Mouse (Mus musculus): Measurements from ENCODE around the gene Gpr142.

Gpr142 gene

DNA sequence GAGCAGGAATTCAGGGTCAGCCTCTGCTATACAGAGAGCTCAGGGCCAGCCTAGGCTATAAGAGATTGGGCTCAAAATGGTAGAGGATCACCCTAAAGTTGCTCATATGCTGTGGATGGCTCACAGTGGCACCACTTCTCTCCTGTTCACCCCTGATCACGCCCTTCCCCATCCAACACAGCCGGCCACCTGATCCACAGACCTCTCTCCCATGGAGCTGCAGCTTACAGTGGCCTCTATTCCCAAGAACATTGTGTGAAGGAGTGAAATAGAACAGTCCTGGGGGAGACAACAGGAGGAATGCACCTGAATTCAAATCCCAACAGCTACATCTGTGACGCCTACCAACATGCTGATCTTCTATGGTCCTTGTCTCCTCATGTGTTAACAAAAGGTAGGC is at the start of gene Gpr142:
TSS of gene Gpr142 (plus strand) at position 301 of the 400 bp plus-strand sequence.
- no peak for DNase-seq (ENCODE audit: low spot score in 2 of 2)

- DNase-seq (ENCODE audit: low spot score in 2 of 2), result peak in 1 of 2 experiments; percentile 9
These were observed 33.6 kb upstream of the Gpr142 start, which contains the start of gene Kif19a for GRCm38 (mm10) chr11:114764820-114765818. Kif19a (plus strand) TSS chr11:114765388.

- no peak for DNase-seq (ENCODE audit: low spot score in 2 of 2)
These were observed 28.8 kb upstream of the Gpr142 start for GRCm38 (mm10) chr11:114769911-114770310.

- DNase-seq (ENCODE audit: low spot score in 2 of 2), result no peak
These were observed 26.8 kb upstream of the Gpr142 start for GRCm38 (mm10) chr11:114771896-114772295.

DNA sequence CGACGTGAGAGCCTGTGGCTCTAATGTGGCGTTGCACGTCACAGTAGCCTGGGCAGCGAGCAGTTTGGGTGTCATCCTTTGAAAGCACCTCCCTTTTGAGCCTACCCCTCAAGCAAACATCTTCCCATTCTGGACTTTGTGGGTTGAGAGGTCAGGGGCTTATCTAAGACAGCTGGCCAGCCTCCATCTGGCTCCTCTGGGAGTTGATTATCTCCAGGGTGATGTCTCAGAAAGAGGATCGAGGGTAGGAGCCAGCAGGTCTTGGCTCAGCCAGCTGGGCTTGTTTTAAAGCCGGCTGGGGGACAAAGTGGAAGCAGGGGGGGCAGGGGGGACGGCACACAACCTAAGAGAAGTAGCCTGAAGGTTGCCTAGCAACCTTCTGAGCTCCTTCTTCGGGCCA is 18.6 kb upstream of the Gpr142 start:
- no peak for DNase-seq (ENCODE audit: low spot score in 2 of 2)

- no peak for DNase-seq (ENCODE audit: low spot score in 2 of 2)
These were observed 12.8 kb upstream of the Gpr142 start for GRCm38 (mm10) chr11:114785892-114786291.

GRCm38 (mm10) chr11:114786326-114786725 is 12.4 kb upstream of the Gpr142 start:
- no peak for DNase-seq (ENCODE audit: low spot score in 2 of 2)

GRCm38 (mm10) chr11:114787611-114788010 is 11.1 kb upstream of the Gpr142 start:
- DNase-seq (ENCODE audit: low spot score in 2 of 2), result no peak

DNA sequence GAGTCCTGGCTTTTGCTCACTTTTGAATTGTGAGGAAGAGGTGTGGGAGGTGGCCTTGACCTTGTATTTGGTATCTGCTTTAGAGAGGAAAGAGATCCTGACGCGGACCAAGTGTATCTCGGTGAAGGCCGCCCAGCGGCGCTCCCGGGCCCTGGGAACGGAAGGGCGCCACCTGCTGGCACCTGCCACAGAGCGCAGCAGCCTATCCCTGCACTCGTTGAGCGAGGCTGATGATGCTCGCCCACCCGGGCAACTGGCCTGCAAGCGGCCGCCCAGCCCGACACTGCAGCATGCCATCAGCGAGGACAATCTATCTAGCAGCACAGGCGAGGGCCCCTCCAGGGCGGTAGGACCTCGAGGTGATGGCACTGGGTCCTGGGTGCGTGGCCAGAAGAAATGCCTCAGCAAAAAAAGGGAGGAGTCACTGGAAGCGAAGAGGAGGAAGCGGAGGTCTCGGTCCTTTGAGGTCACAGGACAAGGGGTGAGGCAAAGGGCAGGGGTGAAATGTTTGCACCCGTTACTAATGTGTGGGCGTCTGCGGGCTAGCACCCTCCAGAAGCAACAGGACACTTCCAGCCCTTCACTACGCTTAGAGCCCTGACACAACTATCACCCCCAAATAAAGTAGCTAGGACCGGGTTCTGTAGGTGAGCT is 9.5 kb upstream of the Gpr142 start:
- peak; percentile 25 to 84 for DNase-seq (ENCODE audit: low spot score in 2 of 2)

- DNase-seq (ENCODE audit: low spot score in 2 of 2), result no peak
These were observed 9.0 kb upstream of the Gpr142 start for GRCm38 (mm10) chr11:114789716-114790115.

- no peak for DNase-seq (ENCODE audit: low spot score in 2 of 2)
These were observed 8.6 kb upstream of the Gpr142 start for GRCm38 (mm10) chr11:114790171-114790570.

- no peak for DNase-seq (ENCODE audit: low spot score in 2 of 2)
These were observed 7.9 kb upstream of the Gpr142 start for GRCm38 (mm10) chr11:114790841-114791240.

DNA sequence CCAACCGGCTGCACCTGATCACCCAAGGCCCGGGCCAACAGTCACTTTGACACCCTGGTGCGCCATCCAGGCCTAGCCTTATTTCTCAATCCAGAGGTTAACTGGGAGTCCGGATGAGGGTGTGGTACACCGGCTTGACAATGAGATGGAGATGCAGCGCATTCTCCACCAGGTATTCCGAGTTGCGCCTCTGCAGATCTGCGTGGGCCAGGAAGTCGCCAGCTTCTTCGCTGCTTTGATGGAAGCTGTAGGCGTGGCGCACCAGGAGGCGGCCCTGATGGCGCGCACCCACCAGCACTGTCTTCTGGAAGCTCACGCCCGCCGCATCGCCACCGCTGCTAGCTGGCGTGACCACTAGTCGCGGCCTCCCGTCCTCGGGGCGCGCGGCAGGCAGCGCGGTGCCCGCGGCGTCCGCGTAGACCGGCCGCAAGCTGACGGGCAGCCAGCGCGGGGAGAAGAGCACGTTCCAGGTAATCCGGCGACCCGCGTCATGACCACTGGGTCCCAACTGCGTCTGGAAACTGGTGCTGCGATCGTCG is 7.3 kb upstream of the Gpr142 start:
- DNase-seq (ENCODE audit: low spot score in 2 of 2), result no peak

DNA sequence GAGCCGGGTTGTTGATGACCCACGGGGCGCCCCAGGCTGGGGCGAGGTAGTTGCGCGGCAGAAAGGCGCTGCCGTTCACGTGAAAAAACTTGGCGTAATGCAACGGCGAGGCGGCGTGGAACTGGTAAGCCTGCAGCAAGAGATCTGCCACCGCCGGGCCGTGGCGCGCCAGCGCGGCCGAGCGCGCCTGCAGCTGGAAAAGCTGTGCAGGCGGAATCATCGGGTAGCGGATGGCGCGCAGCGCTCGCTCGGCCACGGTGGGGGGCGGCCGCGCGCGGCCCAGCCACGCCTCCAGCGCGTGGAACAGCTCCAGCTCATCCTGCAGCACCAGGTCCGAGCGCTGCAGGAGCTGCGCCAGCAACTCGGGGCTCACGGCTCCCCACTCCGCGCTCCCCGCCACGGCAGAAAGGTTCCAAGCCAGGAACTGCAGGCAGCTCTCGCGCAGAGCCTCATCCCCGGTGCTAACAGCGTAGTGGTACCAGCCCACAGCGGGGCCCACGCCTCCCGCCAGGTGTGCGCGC is 6.8 kb upstream of the Gpr142 start:
- DNase-seq (ENCODE audit: low spot score in 2 of 2), result no peak

DNA sequence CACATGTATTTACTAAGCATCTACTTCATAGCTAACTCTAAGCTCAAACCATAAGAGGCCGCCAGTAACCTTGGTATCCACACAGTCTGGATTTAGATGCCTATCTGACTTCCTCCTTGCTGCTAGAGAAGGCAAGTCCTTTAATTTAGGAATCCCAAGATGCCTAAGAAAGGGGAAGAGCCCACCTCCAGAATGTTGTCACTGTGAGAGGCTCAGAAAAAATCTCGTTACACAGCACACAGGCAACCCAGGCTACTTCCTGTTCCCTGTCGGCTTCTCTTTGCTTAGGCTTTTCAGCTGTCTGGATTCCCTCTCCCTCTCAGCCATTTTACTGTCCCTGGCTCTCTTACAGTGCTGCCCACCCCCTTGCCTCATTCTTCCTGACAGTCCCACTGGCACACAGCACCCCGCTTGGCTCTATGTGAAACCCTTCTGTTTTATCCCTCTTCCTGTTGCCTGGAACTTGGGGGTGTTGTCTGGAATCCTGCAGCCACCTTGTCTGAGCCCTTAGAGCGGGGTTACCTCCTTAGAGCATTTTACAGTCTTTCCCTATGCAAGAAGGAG is 5.7 kb upstream of the Gpr142 start:
- DNase-seq (ENCODE audit: low spot score in 2 of 2), result no peak

DNA sequence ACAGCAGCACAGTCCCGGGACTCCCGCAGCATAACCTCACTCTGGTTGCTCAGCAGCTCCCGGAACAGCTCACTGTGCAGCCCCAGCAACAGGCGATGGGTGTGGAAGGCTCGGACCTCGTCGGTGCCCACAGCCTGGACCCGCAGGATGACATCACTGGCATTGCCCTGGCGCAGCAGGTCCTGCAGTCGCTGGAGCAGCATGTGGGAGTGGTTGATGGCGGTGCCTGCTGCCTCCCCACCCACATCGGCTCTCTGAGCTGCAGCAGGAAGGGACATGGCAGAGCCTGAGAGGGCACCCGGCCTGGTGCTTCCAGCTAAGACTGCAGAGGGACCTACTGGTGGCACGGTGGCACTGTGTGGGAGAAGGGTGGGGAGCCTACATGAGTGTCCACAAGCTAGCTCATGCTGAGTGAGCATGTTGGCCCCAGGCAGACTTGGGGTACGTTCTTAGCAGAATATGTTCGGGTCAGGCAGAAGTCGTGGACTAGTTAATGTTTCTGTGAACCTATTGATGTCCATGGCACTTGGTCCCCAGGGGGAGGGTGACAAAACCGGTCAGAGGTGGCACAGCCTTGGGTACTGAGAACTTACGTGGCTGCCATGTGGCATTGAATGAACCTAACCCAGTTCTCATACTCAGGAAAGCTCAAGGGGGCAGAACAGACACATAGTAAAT is 4.7 kb upstream of the Gpr142 start:
- DNase-seq (ENCODE audit: low spot score in 2 of 2), result no peak

- no peak for DNase-seq (ENCODE audit: low spot score in 2 of 2)
These were observed 4.0 kb upstream of the Gpr142 start for GRCm38 (mm10) chr11:114794691-114795090.

- peak in 1 of 2 experiments; percentile 20 for DNase-seq (ENCODE audit: low spot score in 2 of 2)
These were observed 3.4 kb upstream of the Gpr142 start for GRCm38 (mm10) chr11:114795231-114795746.

DNA sequence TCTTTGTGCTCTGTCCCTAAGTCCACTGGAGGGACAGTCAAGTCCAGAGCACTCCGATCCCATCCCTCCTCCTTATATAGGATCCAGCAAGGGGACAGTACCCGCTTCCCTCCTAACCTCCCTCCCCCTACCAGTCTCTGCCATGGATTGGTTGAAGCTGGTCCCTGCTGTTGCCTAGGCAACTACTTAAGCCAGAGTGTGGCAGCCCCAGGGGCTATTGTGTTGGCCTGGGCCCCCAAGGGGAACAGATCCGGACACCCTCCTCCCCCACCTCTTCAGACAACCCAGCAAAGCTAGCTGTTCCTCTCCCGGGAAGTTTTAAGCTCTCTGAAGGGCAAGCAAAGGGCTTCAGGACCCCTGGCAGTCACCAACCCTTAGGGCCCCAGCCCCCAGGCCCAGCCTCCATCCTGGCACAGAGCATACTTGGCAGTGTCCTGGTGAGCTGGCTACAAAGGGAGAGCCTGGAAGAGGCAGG is 2.8 kb upstream of the Gpr142 start, which contains the start of gene Btbd17:
TSS of gene Btbd17 (minus strand) at position 98 of the 475 bp plus-strand sequence.
- no peak for DNase-seq (ENCODE audit: low spot score in 2 of 2)

- DNase-seq (ENCODE audit: low spot score in 2 of 2), result no peak
These were observed 1.5 kb upstream of the Gpr142 start for GRCm38 (mm10) chr11:114797176-114797575.

GRCm38 (mm10) chr11:114797981-114798380 is 743 bp upstream of the Gpr142 start:
- no peak for DNase-seq (ENCODE audit: low spot score in 2 of 2)

All from thymus, postnatal 10 days (tissue).